Comparison of ENCODE assay signal across 9 mouse cellular contexts in the genomic region with DNA sequence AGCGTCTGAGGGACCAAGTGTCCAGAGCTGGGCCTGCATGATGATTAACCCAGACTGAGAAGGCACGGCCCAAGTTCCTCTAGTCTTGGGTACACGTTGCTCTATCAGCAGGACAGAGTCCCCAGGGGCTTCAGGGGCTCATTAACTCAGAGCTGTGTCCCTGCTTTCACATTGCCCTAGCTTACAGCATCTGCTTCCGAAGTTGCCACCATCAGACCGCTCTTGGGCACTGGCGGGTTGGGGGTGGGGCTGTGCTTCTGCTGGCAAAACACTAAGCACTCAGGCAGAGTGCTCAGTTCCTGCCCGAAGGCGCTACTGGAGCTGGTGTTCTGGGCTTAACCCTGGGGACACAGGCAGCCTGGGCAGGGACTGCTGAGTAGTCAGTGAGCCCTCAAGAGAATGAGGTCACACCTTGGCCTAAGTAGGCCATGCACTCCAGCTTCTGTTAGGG. TPM values are rescaled to one million over a fixed set of nuclear protein-coding genes. Genes with fewer than 3 reads are reported as not detected.
DNase-seq lines count a peak whose midpoint lies in the region; ATAC-seq lines count a peak whose summit lies in the region.
"Had no signal": no experiment of that assay in that cellular context is flagged by ENCODE, and none has a peak within 500 bp of the region (broad histone marks: within the 10 kb centered on the region; RNA-seq: fewer than 3 reads in every experiment).

No protein-coding gene starts in this region.

- ATAC-seq in frontal cortex, adult (ENCODE audit: low TSS enrichment) = peak; percentile 32
- ATAC-seq in heart, embryonic 15.5 days (replicated peaks; ENCODE audit: insufficient number of reproducible peaks, insufficient read depth, low FRiP score, low read depth) = peak; percentile 44
- ATAC-seq in CD4-positive, CD25-positive, alpha-beta regulatory T cell, adult 4 months = no peak

- H3K4me1 ChIP-seq in heart, embryonic 15.5 days (replicated peaks) = peaks cover 25% of the 10 kb centered on the region

- no peak overlapping the region for H3K9ac ChIP-seq in heart, embryonic 15.5 days
- H3K9ac ChIP-seq: liver, embryonic 14.5 days had no signal

- peak overlapping the region; percentile 70 for H3K27ac ChIP-seq in heart, embryonic 15.5 days
- H3K27ac ChIP-seq: liver, embryonic 14.5 days had no signal

- intact Hi-C loops in left cerebral cortex, postnatal 4 days (cut with DNase I) = no loop called here

- no peak overlapping the region for H3K4me2 ChIP-seq in heart, embryonic 15.5 days

- no peak for DNase-seq in frontal cortex, postnatal 25 days (ENCODE audit: low spot score in 2 of 2)
- peak; percentile 92 for DNase-seq in MN1 (ENCODE audit: low spot score)
- DNase-seq in lung, adult 18-20 months = peak; percentile 79 to 88
- no peak for DNase-seq in spleen, postnatal 10 days (ENCODE audit: low spot score in 2 of 2)
- DNase-seq in left cerebral cortex, postnatal 4 days = no peak

- no peaks in the 10 kb centered on the region for H3K9me3 ChIP-seq in heart, embryonic 15.5 days (replicated peaks)

- 65% methylated on average over 8 of the region's 8 CpGs for WGBS in heart, embryonic 15.5 days

- H3K4me3 ChIP-seq in heart, embryonic 15.5 days = no peak overlapping the region

- no peaks in the 10 kb centered on the region for H3K27me3 ChIP-seq in heart, embryonic 15.5 days

- H3K36me3 ChIP-seq in heart, embryonic 15.5 days = peaks cover 80% of the 10 kb centered on the region

RNA-seq across cellular contexts. Expression of gene Rps15, which starts 10.3 kb away (rescaled TPM):
- polyA plus RNA-seq in heart, embryonic 15.5 days (2015; fragmentation: Nextera tagmentation; extraction: Ambion mirVana) = 525 and 544 TPM in 2 replicates
- 100 to 1,000 TPM; 873 to 899 TPM for total RNA-seq in left cerebral cortex, postnatal 4 days (2021)
- polyA plus RNA-seq in CD4-positive, CD25-positive, alpha-beta regulatory T cell, adult 4 months (2017; shearing (Covaris generic)) = 1,000 to 10,000 TPM; 1,622 to 1,794 TPM

RNA-seq across cellular contexts. Expression of gene Apc2, which starts 13.8 kb away (rescaled TPM):
- polyA plus RNA-seq in heart, embryonic 15.5 days (2015; fragmentation: Nextera tagmentation; extraction: Ambion mirVana) = 0.96 and 2.1 TPM in 2 replicates
- total RNA-seq in left cerebral cortex, postnatal 4 days (2021) = 100 to 1,000 TPM; 398 to 400 TPM
- under 1 TPM in 1 of 2 experiments, not detected in 1; 0.16 TPM for polyA plus RNA-seq in CD4-positive, CD25-positive, alpha-beta regulatory T cell, adult 4 months (2017; shearing (Covaris generic))

RNA-seq across cellular contexts. Expression of gene Dazap1, which starts 20.7 kb away (rescaled TPM):
- polyA plus RNA-seq in heart, embryonic 15.5 days (2015; fragmentation: Nextera tagmentation; extraction: Ambion mirVana) = 31.5 and 40.0 TPM in 2 replicates
- 100 to 1,000 TPM; 136 to 145 TPM for total RNA-seq in left cerebral cortex, postnatal 4 days (2021)
- polyA plus RNA-seq in CD4-positive, CD25-positive, alpha-beta regulatory T cell, adult 4 months (2017; shearing (Covaris generic)) = 10 to 100 TPM; 10.4 to 14.7 TPM

RNA-seq across cellular contexts. Expression of gene Gamt, which starts 21.1 kb away (rescaled TPM):
- polyA plus RNA-seq in heart, embryonic 15.5 days (2015; fragmentation: Nextera tagmentation; extraction: Ambion mirVana) = 47.7 and 52.9 TPM in 2 replicates
- total RNA-seq in left cerebral cortex, postnatal 4 days (2021) = 10 to 100 TPM; 21.9 to 23.0 TPM
- under 1 TPM in 1 of 2 experiments, not detected in 1; 0.47 TPM for polyA plus RNA-seq in CD4-positive, CD25-positive, alpha-beta regulatory T cell, adult 4 months (2017; shearing (Covaris generic))

RNA-seq across cellular contexts. Expression of gene Ndufs7, which starts 33.0 kb away (rescaled TPM):
- 553 and 586 TPM in 2 replicates for polyA plus RNA-seq in heart, embryonic 15.5 days (2015; fragmentation: Nextera tagmentation; extraction: Ambion mirVana)
- total RNA-seq in left cerebral cortex, postnatal 4 days (2021) = 100 to 1,000 TPM; 124 to 125 TPM
- 100 to 1,000 TPM; 231 to 237 TPM for polyA plus RNA-seq in CD4-positive, CD25-positive, alpha-beta regulatory T cell, adult 4 months (2017; shearing (Covaris generic))

Comparison
In these comparisons a context has a peak if more than half of its experiments do, and no peak if none do; other contexts are left out.
1. DNase-seq: peak in MN1 (single experiment) and lung, adult 18-20 months (2 of 2); none in frontal cortex, postnatal 25 days (0 of 2), spleen, postnatal 10 days (0 of 2) and left cerebral cortex, postnatal 4 days (single experiment).